Mouse (Mus musculus): ENCODE measurements around the gene Gja5. TPM values are rescaled to one million over a fixed set of nuclear protein-coding genes. Genes with fewer than 3 reads are reported as not detected.
"Not testable (repeated sequence)": the region's sequence is repeated elsewhere in the genome, so short reads cannot be mapped to it uniquely, and the experiment has no call there.

Gja5 gene
- polyA plus RNA-seq, 1 experiment from 2014 or later = 14.0 TPM

GRCm38 (mm10) chr3:97052069-97052799, 147.7 kb downstream of the Gja5 start:
- WGBS = 81% methylated on average over 8 of the region's 8 CpGs
- DNase-seq (ENCODE audit: low spot score) = no peak
- H3K4me3 ChIP-seq = no peak overlapping the region
- H3K9me3 ChIP-seq (replicated peaks) = no peaks in the 10 kb centered on the region
- H3K27ac ChIP-seq = 0 out of 2 replicates have a peak overlapping the region, but pooled peaks have one; percentile 19
- H3K4me1 ChIP-seq = peaks cover 14% of the 10 kb centered on the region
- no peaks in the 10 kb centered on the region for H3K36me3 ChIP-seq
- H3K27me3 ChIP-seq (ENCODE audit: low read depth, poor library complexity, severe bottlenecking) = no peaks in the 10 kb centered on the region

- no peak overlapping the region for H3K4me3 ChIP-seq
- 0 out of 2 replicates have a peak, but pooled peaks cover 6% of the 10 kb centered on the region for H3K4me1 ChIP-seq
- 90% methylated on average over 5 of the region's 5 CpGs for WGBS
- no peak overlapping the region for H3K27ac ChIP-seq
- H3K9me3 ChIP-seq (replicated peaks) = no peaks in the 10 kb centered on the region
- no peaks in the 10 kb centered on the region for H3K27me3 ChIP-seq (ENCODE audit: low read depth, poor library complexity, severe bottlenecking)
- H3K36me3 ChIP-seq = no peaks in the 10 kb centered on the region
- DNase-seq (ENCODE audit: low spot score) = no peak
Observed at GRCm38 (mm10) chr3:97058704-97059103, 154.2 kb downstream of the Gja5 start.

DNA sequence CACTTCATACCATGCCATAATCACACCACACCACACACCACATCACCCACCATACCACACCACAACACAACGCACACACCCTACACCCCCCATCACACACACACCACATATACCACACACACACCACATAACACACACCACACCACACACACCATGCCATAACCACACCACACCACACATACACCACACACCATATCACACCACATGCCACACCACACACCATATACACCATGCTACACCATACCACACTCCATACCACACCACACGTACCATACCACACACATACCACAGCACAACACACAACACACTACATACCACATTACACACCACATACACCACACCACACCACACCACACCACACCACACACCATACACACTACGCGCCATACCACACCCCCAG, 155.6 kb downstream of the Gja5 start:
- no peak overlapping the region for H3K27ac ChIP-seq
- no peak overlapping the region for H3K4me3 ChIP-seq
- H3K9me3 ChIP-seq (replicated peaks) = no peaks in the 10 kb centered on the region
- no peaks in the 10 kb centered on the region for H3K27me3 ChIP-seq (ENCODE audit: low read depth, poor library complexity, severe bottlenecking)
- H3K4me1 ChIP-seq = 0 out of 2 replicates have a peak, but pooled peaks cover 6% of the 10 kb centered on the region
- DNase-seq (ENCODE audit: low spot score) = no peak
- 95% methylated on average over 4 of the region's 4 CpGs for WGBS
- no peaks in the 10 kb centered on the region for H3K36me3 ChIP-seq

DNA sequence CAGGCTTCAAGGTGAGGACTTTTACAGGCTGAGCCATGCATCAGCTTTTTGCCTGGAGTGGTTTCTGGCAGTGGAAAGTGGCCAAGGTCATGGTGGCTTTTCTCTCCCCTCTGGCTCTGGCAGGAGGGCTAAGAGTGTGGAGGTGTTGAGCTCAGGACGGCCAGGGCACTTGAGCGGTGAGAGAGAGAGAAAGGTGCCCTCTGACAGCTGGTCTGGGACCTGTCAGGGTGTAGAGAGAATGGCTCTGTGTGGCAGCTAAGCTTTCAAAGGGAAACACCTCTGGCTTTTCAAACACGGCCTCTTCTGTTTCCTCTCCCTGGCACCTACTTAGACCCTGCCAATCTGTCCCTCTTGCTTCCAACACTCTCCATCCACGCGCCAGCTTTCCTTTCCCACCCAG, 158.3 kb downstream of the Gja5 start:
- H3K9me3 ChIP-seq (replicated peaks) = no peaks in the 10 kb centered on the region
- 45% methylated on average over 5 of the region's 5 CpGs for WGBS
- no peak overlapping the region for H3K4me3 ChIP-seq
- H3K36me3 ChIP-seq = no peaks in the 10 kb centered on the region
- DNase-seq (ENCODE audit: low spot score) = no peak
- H3K4me1 ChIP-seq = 0 out of 2 replicates have a peak, but pooled peaks cover 6% of the 10 kb centered on the region
- no peaks in the 10 kb centered on the region for H3K27me3 ChIP-seq (ENCODE audit: low read depth, poor library complexity, severe bottlenecking)
- H3K27ac ChIP-seq = no peak overlapping the region

GRCm38 (mm10) chr3:97064046-97064445, 159.6 kb downstream of the Gja5 start:
- DNase-seq (ENCODE audit: low spot score) = no peak
- WGBS = 67% methylated on average over 6 of the region's 6 CpGs
- H3K36me3 ChIP-seq = no peaks in the 10 kb centered on the region

GRCm38 (mm10) chr3:97069589-97069988, 165.1 kb downstream of the Gja5 start:
- not testable (repeated sequence) for H3K27me3 ChIP-seq (ENCODE audit: low read depth, poor library complexity, severe bottlenecking); H3K4me1 ChIP-seq; H3K27ac ChIP-seq; DNase-seq (ENCODE audit: low spot score); H3K36me3 ChIP-seq; H3K4me3 ChIP-seq; H3K9me3 ChIP-seq (replicated peaks)
- 92% methylated on average over 7 of the region's 7 CpGs for WGBS

More at GRCm38 (mm10) chr3:97064046-97064445, 159.6 kb downstream of the Gja5 start:
- Histone ChIP-seq H3K27ac (no peak overlapping the region), H3K4me1 (0 out of 2 replicates have a peak, but pooled peaks cover 6% of the 10 kb centered on the region), H3K27me3 (ENCODE audit: low read depth, poor library complexity, severe bottlenecking) (no peaks in the 10 kb centered on the region), H3K9me3 (replicated peaks) (no peaks in the 10 kb centered on the region), H3K4me3 (no peak overlapping the region)

DNA sequence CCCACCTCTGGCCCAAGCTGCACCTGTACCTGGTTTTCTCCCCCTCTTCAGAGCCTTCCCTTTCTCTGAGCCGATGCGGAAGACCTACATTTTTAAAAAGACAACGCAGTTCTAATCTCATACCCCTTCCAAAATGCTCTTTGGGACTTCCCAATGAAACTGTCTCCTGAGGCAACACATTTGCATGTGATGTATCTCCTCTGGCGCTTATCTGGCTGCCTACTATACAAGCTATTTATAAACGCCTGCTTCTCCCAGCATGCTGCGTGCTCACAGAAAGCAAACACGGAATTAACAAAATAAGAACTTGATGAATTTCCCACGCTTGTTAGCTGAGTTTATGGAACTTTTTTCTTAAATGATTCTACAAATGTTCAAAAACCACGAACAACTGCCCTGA, 167.4 kb downstream of the Gja5 start:
- not testable (repeated sequence) for H3K4me1 ChIP-seq; H3K27me3 ChIP-seq (ENCODE audit: low read depth, poor library complexity, severe bottlenecking); DNase-seq (ENCODE audit: low spot score); H3K4me3 ChIP-seq; H3K27ac ChIP-seq; H3K36me3 ChIP-seq; H3K9me3 ChIP-seq (replicated peaks)
- WGBS = 87% methylated on average over 9 of the region's 9 CpGs

- not testable (repeated sequence) for H3K36me3 ChIP-seq; H3K9me3 ChIP-seq (replicated peaks); H3K4me1 ChIP-seq; H3K4me3 ChIP-seq; DNase-seq (ENCODE audit: low spot score); H3K27me3 ChIP-seq (ENCODE audit: low read depth, poor library complexity, severe bottlenecking); H3K27ac ChIP-seq
- 80% methylated on average over 5 of the region's 5 CpGs for WGBS
Observed at GRCm38 (mm10) chr3:97072361-97072760, 167.9 kb downstream of the Gja5 start.

GRCm38 (mm10) chr3:97075744-97076350, 171.4 kb downstream of the Gja5 start:
- not testable (repeated sequence) for H3K4me1 ChIP-seq; H3K4me3 ChIP-seq; H3K27me3 ChIP-seq (ENCODE audit: low read depth, poor library complexity, severe bottlenecking); H3K27ac ChIP-seq; H3K9me3 ChIP-seq (replicated peaks); H3K36me3 ChIP-seq; DNase-seq (ENCODE audit: low spot score)
- WGBS = 37% methylated on average over 3 of the region's 11 CpGs

- no peak overlapping the region for H3K27ac ChIP-seq
- H3K36me3 ChIP-seq = no peaks in the 10 kb centered on the region
- DNase-seq (ENCODE audit: low spot score) = no peak
- H3K9me3 ChIP-seq (replicated peaks) = no peaks in the 10 kb centered on the region
- 72% methylated on average over 6 of the region's 6 CpGs for WGBS
- H3K4me1 ChIP-seq = 0 out of 2 replicates have a peak, but pooled peaks cover 4% of the 10 kb centered on the region
- H3K4me3 ChIP-seq = no peak overlapping the region
- no peaks in the 10 kb centered on the region for H3K27me3 ChIP-seq (ENCODE audit: low read depth, poor library complexity, severe bottlenecking)
Observed at GRCm38 (mm10) chr3:97076412-97076811, 171.9 kb downstream of the Gja5 start.

DNA sequence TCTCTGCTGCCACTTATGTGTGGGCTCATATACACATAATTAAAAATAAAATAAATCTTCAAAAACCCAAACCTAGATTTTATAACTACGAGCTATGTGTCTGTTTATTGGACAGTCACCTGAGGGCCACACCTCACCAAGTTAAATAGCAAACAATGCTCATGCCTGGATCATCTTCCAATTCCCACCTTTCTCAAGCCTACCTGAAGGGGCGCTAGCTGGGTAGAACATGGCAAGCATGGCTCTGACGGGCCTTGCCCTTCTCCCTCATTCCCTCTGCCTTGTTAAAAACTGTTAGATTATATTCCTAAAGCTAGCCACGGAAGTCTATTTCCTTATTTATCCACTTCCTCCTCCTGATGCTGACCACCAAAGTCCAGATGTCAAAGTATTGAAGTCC, 173.9 kb downstream of the Gja5 start:
- H3K4me1 ChIP-seq = 0 out of 2 replicates have a peak, but pooled peaks cover 5% of the 10 kb centered on the region
- 57% methylated on average over 4 of the region's 4 CpGs for WGBS
- no peak for DNase-seq (ENCODE audit: low spot score)
- H3K36me3 ChIP-seq = no peaks in the 10 kb centered on the region
- no peaks in the 10 kb centered on the region for H3K27me3 ChIP-seq (ENCODE audit: low read depth, poor library complexity, severe bottlenecking)
- H3K9me3 ChIP-seq (replicated peaks) = no peaks in the 10 kb centered on the region
- no peak overlapping the region for H3K27ac ChIP-seq
- no peak overlapping the region for H3K4me3 ChIP-seq

GRCm38 (mm10) chr3:97082156-97082555, 177.7 kb downstream of the Gja5 start:
- no peaks in the 10 kb centered on the region for H3K27me3 ChIP-seq (ENCODE audit: low read depth, poor library complexity, severe bottlenecking)
- H3K4me1 ChIP-seq = 0 out of 2 replicates have a peak, but pooled peaks cover 5% of the 10 kb centered on the region
- no peak for DNase-seq (ENCODE audit: low spot score)
- H3K36me3 ChIP-seq = no peaks in the 10 kb centered on the region
- H3K4me3 ChIP-seq = no peak overlapping the region
- no peaks in the 10 kb centered on the region for H3K9me3 ChIP-seq (replicated peaks)
- H3K27ac ChIP-seq = no peak overlapping the region
- WGBS = 91% methylated on average over 5 of the region's 5 CpGs

DNA sequence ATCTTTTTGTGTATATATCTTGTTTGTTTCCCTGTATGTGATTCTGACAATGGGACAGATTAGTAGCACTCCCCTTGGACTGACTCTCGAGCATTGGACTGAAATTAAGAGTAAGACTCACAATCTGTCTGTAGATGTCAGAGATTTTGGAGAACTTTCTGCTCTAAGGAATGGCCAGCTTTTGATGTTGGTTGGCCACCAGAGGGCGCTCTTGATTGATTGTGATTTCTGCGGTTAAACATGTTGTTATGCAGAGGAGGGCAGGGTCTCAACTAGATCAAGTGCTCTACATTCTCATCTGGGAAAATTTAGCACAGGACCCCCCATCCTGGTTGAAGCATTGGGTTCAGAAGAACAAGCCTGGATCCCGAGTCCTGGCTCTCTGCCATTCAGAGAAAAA, 182.8 kb downstream of the Gja5 start:
- DNase-seq (ENCODE audit: low spot score) = peak; percentile 49
- Histone ChIP-seq H3K36me3 (no peaks in the 10 kb centered on the region), H3K4me1 (no peaks in the 10 kb centered on the region), H3K27ac (no peak overlapping the region), H3K27me3 (ENCODE audit: low read depth, poor library complexity, severe bottlenecking) (no peaks in the 10 kb centered on the region), H3K9me3 (replicated peaks) (no peaks in the 10 kb centered on the region), H3K4me3 (no peak overlapping the region)
- WGBS = 85% methylated on average over 4 of the region's 4 CpGs
